In the genomic region with DNA sequence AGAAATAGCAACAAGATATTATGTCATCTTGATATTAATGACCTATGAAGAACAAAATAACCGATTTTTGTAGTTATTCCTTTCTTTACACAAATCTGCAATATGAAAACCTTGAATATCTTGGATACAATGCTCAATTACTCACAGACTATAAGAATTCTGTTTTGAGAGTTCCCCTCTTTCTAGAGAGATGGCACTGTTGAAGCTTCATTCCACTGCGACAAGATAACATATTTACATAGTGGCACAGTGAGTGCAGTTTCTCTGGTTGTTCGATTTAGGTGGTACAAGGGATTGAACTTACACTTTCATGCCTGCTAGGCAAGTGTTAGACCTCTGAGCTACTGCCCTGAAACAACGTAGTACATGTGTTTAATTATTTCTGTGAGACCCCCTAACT, we compare ENCODE assay signal across 30 mouse cellular contexts.
DNase-seq lines count a peak whose midpoint lies in the region; ATAC-seq and TF ChIP-seq lines count a peak whose summit lies in the region.
"Had no signal": no experiment of that assay in that cellular context is flagged by ENCODE, and none has a peak within 500 bp of the region (broad histone marks: within the 10 kb centered on the region; RNA-seq: fewer than 3 reads in every experiment).

No protein-coding gene starts in this region.

- H3K4me1 ChIP-seq in bone marrow macrophage, adult 2 months (ENCODE audit: control insufficient read depth, insufficient read depth, low read length), result peaks cover 12% of the 10 kb centered on the region
- H3K4me1 ChIP-seq: embryonic facial prominence, embryonic 10.5 days; forebrain, embryonic 12.5 days; heart, embryonic 10.5 days; heart, embryonic 13.5 days; hindbrain, embryonic 12.5 days; hindbrain, embryonic 15.5 days; intestine, embryonic 15.5 days had no signal

- DNase-seq in frontal cortex, postnatal 25 days (ENCODE audit: low spot score in 2 of 2), result no peak
- DNase-seq in left cerebral cortex, adult 2 months (ENCODE audit: extremely low spot score in 1 of 2, low spot score in 2 of 2), result no peak
- no peak for DNase-seq in left cerebral cortex, adult 9 months (ENCODE audit: low spot score in 2 of 2)
- DNase-seq: adrenal gland, postnatal 10 days; adrenal gland, postnatal 36 days; B cell, adult 2 months; cerebellum, adult 11 months; cerebellum, adult 8-10 months; cerebellum, postnatal 10 days; cerebellum, postnatal 36 days; embryo, embryonic 11 days; gastrocnemius, postnatal 10 days; gastrocnemius, postnatal 36 days; heart, adult 2 months; heart, postnatal 14 days; heart, postnatal 4 days had no signal

- TF ChIP-seq CTCF in left cerebral cortex, adult 2 months (IDR thresholded peaks at IDR 0.05), result peak; percentile 21
- TF ChIP-seq CTCF in bone marrow macrophage, adult 2 months (IDR thresholded peaks at IDR 0.05; ENCODE audit: low read depth, low read length), result no peak

- H3K27ac ChIP-seq in left cerebral cortex, adult 2 months, result no peak overlapping the region
- 0 out of 2 replicates have a peak overlapping the region, but pooled peaks have one; percentile 9 for H3K27ac ChIP-seq in bone marrow macrophage, adult 2 months (ENCODE audit: insufficient read depth, low read depth, low read length)
- H3K27ac ChIP-seq: embryonic facial prominence, embryonic 10.5 days; embryonic facial prominence, embryonic 13.5 days; forebrain, embryonic 12.5 days; heart, adult 2 months; heart, embryonic 10.5 days; heart, embryonic 13.5 days; hindbrain, embryonic 12.5 days; hindbrain, embryonic 15.5 days; intestine, embryonic 15.5 days had no signal

- no peak overlapping the region for H3K4me3 ChIP-seq in left cerebral cortex, adult 2 months
- H3K4me3 ChIP-seq in bone marrow macrophage, adult 2 months (ENCODE audit: insufficient read depth, low read length), result no peak overlapping the region
- H3K4me3 ChIP-seq: embryonic facial prominence, embryonic 10.5 days; embryonic facial prominence, embryonic 13.5 days; erythroblast, embryonic 14.5 days; forebrain, embryonic 12.5 days; heart, adult 2 months; heart, embryonic 10.5 days; heart, embryonic 13.5 days; hindbrain, embryonic 12.5 days; hindbrain, embryonic 15.5 days; intestine, embryonic 15.5 days had no signal

- ATAC-seq in frontal cortex, adult (ENCODE audit: low TSS enrichment), result 0 out of 2 replicates have a peak, but pooled peaks have one; percentile 52
- ATAC-seq in megakaryocyte-erythroid progenitor cell, adult 5-6 weeks (replicated peaks; ENCODE audit: low FRiP score, low TSS enrichment, poor library complexity, severe bottlenecking), result no peak
- ATAC-seq: forebrain, embryonic 16.5 days; intestine, embryonic 15.5 days; Patski had no signal

- intact Hi-C loops in left cerebral cortex, adult 2 months (cut with DNase I), result loop anchor here (5.0 kb wide), 1 partner anchor 195 kb away; no protein-coding TSS in a partner anchor

- TF ChIP-seq POLR2A in bone marrow macrophage, adult 2 months (IDR thresholded peaks at IDR 0.05; ENCODE audit: borderline replicate concordance, low read depth, low read length), result no peak
